Mouse (Mus musculus): ENCODE measurements at regions not wholly inside any gene's neighbourhood (a gene's known extent, or its start where the extent isn't known, plus 50 kb on each side); places are given as distances from the start of the nearest gene placed in this dataset.
A peak's percentile ranks its signal among the peaks of the same experiment; 100 is the strongest.

GRCm38 (mm10) chr2:94248948-94249347, 91.2 kb upstream of the Hsd17b12 start:
- TF ChIP-seq CTCF (IDR thresholded peaks at IDR 0.05; ENCODE audit: control insufficient read depth, insufficient read depth, low read length) (no peak), POLR2A (IDR thresholded peaks at IDR 0.05; ENCODE audit: borderline replicate concordance, control insufficient read depth, low read depth, low read length) (no peak)
- no peak overlapping the region for H3K4me3 ChIP-seq (replicated peaks; ENCODE audit: control insufficient read depth, low read depth, low read length)
- 44% methylated on average over 3 of the region's 3 CpGs for WGBS
- H3K4me1 ChIP-seq (ENCODE audit: control insufficient read depth, insufficient read depth, low read length), result no peaks in the 10 kb centered on the region
- H3K27ac ChIP-seq (ENCODE audit: control insufficient read depth, insufficient read depth, low read depth, low read length, poor library complexity), result no peak overlapping the region

- 6% methylated on average over 30 of the region's 30 CpGs for WGBS
- H3K27ac ChIP-seq (ENCODE audit: control insufficient read depth, insufficient read depth, low read depth, low read length, poor library complexity), result no peak overlapping the region
- TF ChIP-seq CTCF (IDR thresholded peaks at IDR 0.05; ENCODE audit: control insufficient read depth, insufficient read depth, low read length) (no peak), POLR2A (IDR thresholded peaks at IDR 0.05; ENCODE audit: borderline replicate concordance, control insufficient read depth, low read depth, low read length) (no peak)
- no peak overlapping the region for H3K4me3 ChIP-seq (replicated peaks; ENCODE audit: control insufficient read depth, low read depth, low read length)
- no peaks in the 10 kb centered on the region for H3K4me1 ChIP-seq (ENCODE audit: control insufficient read depth, insufficient read depth, low read length)
Observed at GRCm38 (mm10) chr2:94246851-94247471, 89.2 kb upstream of the Hsd17b12 start.

GRCm38 (mm10) chr2:94246180-94246611, 88.4 kb upstream of the Hsd17b12 start:
- WGBS, result 45% methylated on average over 9 of the region's 9 CpGs
- Histone ChIP-seq H3K4me3 (replicated peaks; ENCODE audit: control insufficient read depth, low read depth, low read length) (no peak overlapping the region), H3K4me1 (ENCODE audit: control insufficient read depth, insufficient read depth, low read length) (no peaks in the 10 kb centered on the region), H3K27ac (ENCODE audit: control insufficient read depth, insufficient read depth, low read depth, low read length, poor library complexity) (no peak overlapping the region)
- TF ChIP-seq CTCF (IDR thresholded peaks at IDR 0.05; ENCODE audit: control insufficient read depth, insufficient read depth, low read length) (no peak), POLR2A (IDR thresholded peaks at IDR 0.05; ENCODE audit: borderline replicate concordance, control insufficient read depth, low read depth, low read length) (no peak)

GRCm38 (mm10) chr2:94245305-94245959, 87.7 kb upstream of the Hsd17b12 start:
- WGBS, result 5% methylated on average over 16 of the region's 16 CpGs
- Histone ChIP-seq H3K4me3 (replicated peaks; ENCODE audit: control insufficient read depth, low read depth, low read length) (no peak overlapping the region), H3K4me1 (ENCODE audit: control insufficient read depth, insufficient read depth, low read length) (no peaks in the 10 kb centered on the region), H3K27ac (ENCODE audit: control insufficient read depth, insufficient read depth, low read depth, low read length, poor library complexity) (no peak overlapping the region)
- TF ChIP-seq CTCF (IDR thresholded peaks at IDR 0.05; ENCODE audit: control insufficient read depth, insufficient read depth, low read length) (peak; percentile 71), POLR2A (IDR thresholded peaks at IDR 0.05; ENCODE audit: borderline replicate concordance, control insufficient read depth, low read depth, low read length) (no peak)

GRCm38 (mm10) chr2:94244140-94244539, 86.4 kb upstream of the Hsd17b12 start:
- Histone ChIP-seq H3K4me3 (replicated peaks; ENCODE audit: control insufficient read depth, low read depth, low read length) (no peak overlapping the region), H3K27ac (ENCODE audit: control insufficient read depth, insufficient read depth, low read depth, low read length, poor library complexity) (no peak overlapping the region), H3K4me1 (ENCODE audit: control insufficient read depth, insufficient read depth, low read length) (no peaks in the 10 kb centered on the region)
- no peak for TF ChIP-seq CTCF (IDR thresholded peaks at IDR 0.05; ENCODE audit: control insufficient read depth, insufficient read depth, low read length)
- 6% methylated on average over 9 of the region's 9 CpGs for WGBS

GRCm38 (mm10) chr2:94243053-94243916, 85.5 kb upstream of the Hsd17b12 start:
- H3K27ac ChIP-seq (ENCODE audit: control insufficient read depth, insufficient read depth, low read depth, low read length, poor library complexity), result no peak overlapping the region
- no peaks in the 10 kb centered on the region for H3K4me1 ChIP-seq (ENCODE audit: control insufficient read depth, insufficient read depth, low read length)
- TF ChIP-seq CTCF (IDR thresholded peaks at IDR 0.05; ENCODE audit: control insufficient read depth, insufficient read depth, low read length), result no peak
- TF ChIP-seq POLR2A (IDR thresholded peaks at IDR 0.05; ENCODE audit: borderline replicate concordance, control insufficient read depth, low read depth, low read length), result no peak
- WGBS, result 3% methylated on average over 50 of the region's 50 CpGs
- H3K4me3 ChIP-seq (replicated peaks; ENCODE audit: control insufficient read depth, low read depth, low read length), result no peak overlapping the region

GRCm38 (mm10) chr2:94242406-94243052, 84.8 kb upstream of the Hsd17b12 start:
- H3K4me3 ChIP-seq (replicated peaks; ENCODE audit: control insufficient read depth, low read depth, low read length), result no peak overlapping the region

GRCm38 (mm10) chr2:94242051-94242397, 84.3 kb upstream of the Hsd17b12 start:
- 18% methylated on average over 4 of the region's 4 CpGs for WGBS
- TF ChIP-seq POLR2A (IDR thresholded peaks at IDR 0.05; ENCODE audit: borderline replicate concordance, control insufficient read depth, low read depth, low read length) (no peak), CTCF (IDR thresholded peaks at IDR 0.05; ENCODE audit: control insufficient read depth, insufficient read depth, low read length) (no peak)
- Histone ChIP-seq H3K4me3 (replicated peaks; ENCODE audit: control insufficient read depth, low read depth, low read length) (no peak overlapping the region), H3K27ac (ENCODE audit: control insufficient read depth, insufficient read depth, low read depth, low read length, poor library complexity) (no peak overlapping the region), H3K4me1 (ENCODE audit: control insufficient read depth, insufficient read depth, low read length) (no peaks in the 10 kb centered on the region)

More at GRCm38 (mm10) chr2:94242406-94243052, 84.8 kb upstream of the Hsd17b12 start:
- TF ChIP-seq CTCF (IDR thresholded peaks at IDR 0.05; ENCODE audit: control insufficient read depth, insufficient read depth, low read length), result no peak
- TF ChIP-seq POLR2A (IDR thresholded peaks at IDR 0.05; ENCODE audit: borderline replicate concordance, control insufficient read depth, low read depth, low read length), result no peak
- H3K27ac ChIP-seq (ENCODE audit: control insufficient read depth, insufficient read depth, low read depth, low read length, poor library complexity), result no peak overlapping the region
- WGBS, result 4% methylated on average over 7 of the region's 7 CpGs
- no peaks in the 10 kb centered on the region for H3K4me1 ChIP-seq (ENCODE audit: control insufficient read depth, insufficient read depth, low read length)

Data from bone marrow, adult 2 months (tissue).